Mouse (Mus musculus) R1 (cell line): ENCODE results near the gene Ryr3.
A peak's percentile ranks its signal among the peaks of the same experiment; 100 is the strongest.

ENCODE experiments used
- DNase-seq: peaks from one replicate; pipeline ENCODE4 v3.0.0-alpha.2; 2018; ENCODE audit warnings: low read depth, low spot score

Ryr3 gene

GRCm38 (mm10) chr2:112799351-112799994 is 417.4 kb downstream of the Ryr3 start:
- DNase-seq, result no peak

DNA sequence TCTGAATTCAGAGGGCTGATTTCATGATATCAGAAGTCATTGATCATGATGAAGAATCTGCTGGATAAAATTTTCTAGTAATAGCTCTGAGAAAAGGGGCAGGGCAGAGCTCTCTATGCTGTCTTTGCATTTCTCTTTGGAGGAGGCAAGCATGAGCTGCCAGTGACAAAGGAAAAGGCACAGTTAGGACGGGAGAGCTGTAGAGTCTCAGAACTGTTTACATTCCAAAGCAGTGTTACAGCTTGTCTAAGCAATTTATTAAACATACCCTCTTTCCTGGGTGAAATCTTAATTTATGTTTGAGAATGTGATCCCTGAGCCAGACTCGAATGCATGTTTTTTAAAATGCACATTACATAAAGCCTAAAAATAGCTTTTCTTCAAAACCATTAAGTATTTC is 435.3 kb downstream of the Ryr3 start:
- DNase-seq, result no peak

DNA sequence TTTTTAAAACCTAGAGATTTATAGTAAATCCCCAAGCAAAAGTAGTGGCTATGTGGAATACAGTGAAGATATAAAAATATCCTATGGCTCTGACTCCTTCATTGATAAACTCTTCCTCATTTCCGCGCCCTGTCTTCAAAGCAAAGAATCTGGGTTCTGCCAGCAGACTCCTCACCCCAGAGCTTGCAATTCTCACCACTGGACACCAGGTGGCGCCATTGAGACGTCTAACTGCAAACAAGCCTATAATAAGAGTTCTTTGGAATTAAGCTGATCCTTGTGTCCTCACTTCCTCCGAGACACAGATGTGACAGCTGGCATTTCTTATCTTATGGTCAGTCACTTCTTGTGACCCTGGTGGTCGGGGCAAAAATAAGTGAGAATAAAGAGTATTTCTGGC is 442.1 kb downstream of the Ryr3 start:
- DNase-seq, result peak; percentile 83

GRCm38 (mm10) chr2:112767665-112768064 is 449.2 kb downstream of the Ryr3 start:
- peak; percentile 15 for DNase-seq

DNA sequence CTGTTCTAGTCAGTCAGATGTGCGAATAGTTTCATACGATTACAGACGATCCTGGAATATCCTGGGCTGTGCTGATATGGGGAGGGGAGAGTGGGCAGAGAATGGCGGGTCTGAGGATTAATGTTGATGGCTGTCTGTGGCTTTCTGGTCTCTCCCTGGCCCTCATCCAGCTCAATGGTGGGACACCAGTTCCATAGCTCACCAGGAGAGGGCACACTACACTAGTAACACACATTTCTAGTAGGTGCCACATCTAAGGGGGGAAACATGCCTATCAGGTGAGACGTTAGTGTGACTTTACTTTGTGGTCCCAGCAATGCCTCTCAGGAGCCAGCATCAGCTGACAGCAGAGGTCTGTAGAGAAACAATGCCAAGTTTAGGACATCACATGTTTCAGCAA is 451.9 kb downstream of the Ryr3 start:
- DNase-seq, result peak; percentile 74

GRCm38 (mm10) chr2:112764274-112764673 is 452.6 kb downstream of the Ryr3 start:
- DNase-seq, result peak; percentile 44

GRCm38 (mm10) chr2:112762006-112762405 is 454.9 kb downstream of the Ryr3 start:
- DNase-seq, result no peak

- DNase-seq, result no peak
Measured at GRCm38 (mm10) chr2:112761196-112761913, 455.5 kb downstream of the Ryr3 start.

- no peak for DNase-seq
Measured at GRCm38 (mm10) chr2:112760692-112761091, 456.2 kb downstream of the Ryr3 start.

- peak; percentile 54 for DNase-seq
Measured at GRCm38 (mm10) chr2:112759678-112760077, 457.2 kb downstream of the Ryr3 start.

DNA sequence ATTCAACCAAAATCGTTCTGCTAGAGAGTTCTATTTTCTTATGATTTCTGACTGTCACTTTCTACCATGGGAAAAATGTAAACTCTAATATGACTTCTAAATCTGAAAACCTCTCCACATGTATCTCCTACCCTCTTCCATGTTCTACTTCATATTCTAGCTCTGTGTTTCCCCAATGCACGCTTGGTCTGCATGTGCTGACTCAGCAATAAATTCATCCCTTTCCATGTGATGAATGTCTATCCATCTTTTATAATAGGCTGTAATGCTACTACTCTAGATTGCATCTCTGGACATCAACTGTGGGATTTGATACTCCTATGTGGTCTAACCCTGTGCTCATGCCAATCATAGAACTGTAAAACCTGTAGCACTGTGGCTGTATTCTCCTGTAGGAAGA is 458.2 kb downstream of the Ryr3 start:
- DNase-seq, result no peak

GRCm38 (mm10) chr2:112753316-112753715 is 463.6 kb downstream of the Ryr3 start:
- no peak for DNase-seq

- no peak for DNase-seq
Measured at GRCm38 (mm10) chr2:112751416-112751815, 465.5 kb downstream of the Ryr3 start.

GRCm38 (mm10) chr2:112748532-112748931 is 468.4 kb downstream of the Ryr3 start:
- DNase-seq, result no peak

DNA sequence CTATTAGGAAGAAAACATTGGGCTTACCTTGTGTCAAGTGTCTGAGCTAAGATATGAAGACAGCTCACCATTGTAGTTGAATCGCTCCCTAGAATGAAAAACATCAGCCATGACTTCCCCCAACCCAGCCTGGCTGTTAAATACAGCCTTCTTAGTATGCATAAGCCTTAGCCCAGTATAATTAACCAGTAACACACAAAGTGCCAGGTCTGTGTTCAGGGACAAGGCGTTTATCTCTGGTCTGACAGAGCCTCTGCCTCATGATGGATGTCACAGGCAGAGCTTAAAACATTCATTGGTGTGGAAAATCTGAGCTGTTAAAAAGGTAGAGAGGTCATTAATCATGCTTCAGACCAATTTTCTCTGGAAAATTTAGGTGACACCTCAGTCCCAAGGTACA is 484.0 kb downstream of the Ryr3 start:
- no peak for DNase-seq

- DNase-seq, result no peak
Measured at GRCm38 (mm10) chr2:112727842-112728241, 489.1 kb downstream of the Ryr3 start.

DNA sequence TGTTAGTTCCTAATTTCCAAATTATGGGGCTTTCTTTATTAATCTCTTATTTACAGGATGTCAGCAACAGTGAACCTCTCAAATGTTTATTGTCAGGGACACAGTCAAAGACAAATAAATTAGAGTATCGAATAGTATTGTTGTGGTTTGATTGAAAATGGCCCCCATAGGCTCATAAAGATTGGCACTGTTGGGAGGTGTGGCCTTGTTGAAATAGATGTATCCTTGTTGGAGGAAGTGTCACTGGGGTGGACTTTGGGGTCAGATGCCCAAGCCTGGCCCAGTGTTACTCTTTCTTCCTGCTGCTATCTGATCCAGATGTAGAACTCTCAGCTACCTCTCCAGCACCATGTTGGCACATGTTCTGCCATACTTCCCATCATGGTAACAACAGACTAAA is 495.7 kb downstream of the Ryr3 start:
- DNase-seq, result no peak

GRCm38 (mm10) chr2:112720715-112721114 is 496.2 kb downstream of the Ryr3 start:
- DNase-seq, result no peak

GRCm38 (mm10) chr2:112714648-112715047 is 502.2 kb downstream of the Ryr3 start:
- no peak for DNase-seq

DNA sequence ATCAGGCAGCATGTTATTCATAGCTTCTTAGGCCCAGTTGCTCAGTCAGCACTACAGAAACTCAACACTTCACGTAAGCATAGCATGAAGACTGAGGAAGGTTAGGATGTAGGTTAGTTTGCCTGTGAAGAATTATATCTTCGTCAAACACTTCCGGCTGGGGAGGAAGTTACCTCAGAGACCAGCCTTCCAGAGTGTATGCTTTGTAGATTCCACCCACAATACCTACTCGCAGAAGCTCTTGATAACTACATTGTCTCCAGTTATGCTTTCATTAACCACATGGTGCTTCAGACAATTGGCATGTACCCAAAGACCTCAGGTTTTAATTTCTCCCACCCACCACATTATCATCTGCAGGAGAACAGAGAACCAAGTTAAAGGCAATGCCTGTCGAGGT is 535.1 kb downstream of the Ryr3 start:
- no peak for DNase-seq

DNA sequence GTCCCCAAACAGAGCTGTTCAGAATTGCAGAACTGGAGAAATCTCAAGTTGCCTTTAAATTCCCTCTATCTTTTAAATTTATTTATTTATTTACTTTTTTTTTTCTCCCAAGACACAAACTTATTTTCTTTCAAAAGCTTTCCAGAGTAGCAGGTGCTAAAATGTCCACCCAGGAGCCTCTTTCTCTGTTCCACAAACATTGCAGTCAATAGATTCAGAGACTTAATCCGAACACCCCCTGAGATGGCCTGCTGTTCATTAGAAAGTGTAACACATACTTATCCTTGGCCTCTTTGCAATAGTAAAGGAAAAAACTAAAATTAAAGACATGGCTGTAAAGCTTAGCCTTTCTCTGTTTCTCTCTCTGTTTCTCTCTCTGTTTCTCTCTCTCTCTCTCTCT is 539.6 kb downstream of the Ryr3 start:
- peak; percentile 80 for DNase-seq

GRCm38 (mm10) chr2:112676721-112677120 is 540.2 kb downstream of the Ryr3 start:
- peak; percentile 100 for DNase-seq

GRCm38 (mm10) chr2:112676175-112676574 is 540.7 kb downstream of the Ryr3 start:
- peak; percentile 69 for DNase-seq
